Mouse (Mus musculus): Measurements from ENCODE around the gene Faim2.

DNA sequence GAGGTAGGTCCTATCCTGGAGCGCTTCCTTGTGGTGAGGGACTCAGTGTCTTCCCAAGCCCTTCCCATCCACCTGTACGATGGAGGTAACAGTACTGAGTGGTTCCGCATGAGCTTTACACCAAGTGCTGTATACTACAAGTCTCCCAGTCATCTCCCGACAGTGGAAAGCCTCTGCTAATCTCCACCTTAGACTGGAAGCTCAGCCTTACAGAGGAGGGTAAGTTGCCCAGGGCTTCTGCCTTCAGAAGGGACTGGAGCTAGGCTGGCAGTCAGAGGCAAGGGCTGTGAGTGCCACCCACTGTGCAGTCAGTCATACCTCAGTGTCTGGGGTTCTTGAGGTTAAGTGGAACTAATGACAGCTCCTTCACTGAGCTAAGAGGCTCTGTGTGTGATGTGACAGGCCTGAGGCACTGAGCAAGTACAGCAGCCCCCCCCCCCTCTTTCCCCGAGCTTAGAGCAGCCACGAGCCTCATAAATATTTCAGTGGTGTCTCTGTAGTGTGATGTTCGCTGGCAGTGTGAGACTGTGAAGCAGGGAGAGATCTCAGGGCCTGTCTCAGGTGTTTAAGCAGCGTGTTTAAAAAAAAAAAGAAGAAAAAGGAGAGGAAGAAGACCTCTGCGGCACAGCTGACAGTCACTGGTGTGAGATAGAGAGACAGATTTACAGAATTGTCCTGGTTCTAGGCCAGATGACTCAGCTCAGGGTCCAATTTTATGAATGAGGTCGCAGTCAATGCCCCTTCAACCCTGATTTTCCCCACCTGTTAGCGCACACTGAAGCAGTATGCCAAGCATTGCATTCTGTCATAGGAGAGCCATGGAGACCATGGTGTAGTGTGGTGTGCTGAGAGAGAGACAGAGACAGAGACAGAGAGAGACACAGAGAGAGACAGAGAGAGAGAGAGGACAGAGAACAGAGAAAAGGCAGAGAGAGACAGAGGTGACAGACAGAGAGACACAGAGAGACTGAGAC lies 9.2 kb upstream of the Faim2 start:
- TF ChIP-seq CTCF (IDR thresholded peaks at IDR 0.05) (no peak), EP300 (IDR thresholded peaks at IDR 0.05) (no peak)

Measured in lung, postnatal 0 days (tissue).